Mouse (Mus musculus): Measurements from ENCODE around the gene Plscr5. TPM values are rescaled to one million over a fixed set of nuclear protein-coding genes. Genes with fewer than 3 reads are reported as not detected.

Plscr5 gene
- total RNA-seq, 2 experiments from 2014 or later = not detected

DNA sequence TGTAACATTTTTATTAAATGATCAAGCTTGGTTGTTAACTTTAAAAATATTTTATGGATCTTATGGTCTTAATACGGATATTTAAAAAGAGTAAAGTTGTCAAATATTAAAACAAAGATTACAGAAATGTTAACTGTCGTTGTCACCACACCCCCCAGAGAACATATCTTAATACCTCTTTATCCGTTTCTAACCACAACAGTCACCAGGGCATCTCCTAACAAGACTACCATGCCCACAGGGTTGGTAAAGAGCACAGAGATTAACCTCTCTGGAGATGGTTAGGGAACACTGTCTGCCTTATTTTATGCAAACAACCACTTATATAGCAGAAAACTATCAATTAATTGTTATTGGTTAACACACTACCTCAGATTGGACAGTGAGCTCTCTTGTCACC is 34.1 kb downstream of the Plscr5 start:
- no peak for DNase-seq

DNA sequence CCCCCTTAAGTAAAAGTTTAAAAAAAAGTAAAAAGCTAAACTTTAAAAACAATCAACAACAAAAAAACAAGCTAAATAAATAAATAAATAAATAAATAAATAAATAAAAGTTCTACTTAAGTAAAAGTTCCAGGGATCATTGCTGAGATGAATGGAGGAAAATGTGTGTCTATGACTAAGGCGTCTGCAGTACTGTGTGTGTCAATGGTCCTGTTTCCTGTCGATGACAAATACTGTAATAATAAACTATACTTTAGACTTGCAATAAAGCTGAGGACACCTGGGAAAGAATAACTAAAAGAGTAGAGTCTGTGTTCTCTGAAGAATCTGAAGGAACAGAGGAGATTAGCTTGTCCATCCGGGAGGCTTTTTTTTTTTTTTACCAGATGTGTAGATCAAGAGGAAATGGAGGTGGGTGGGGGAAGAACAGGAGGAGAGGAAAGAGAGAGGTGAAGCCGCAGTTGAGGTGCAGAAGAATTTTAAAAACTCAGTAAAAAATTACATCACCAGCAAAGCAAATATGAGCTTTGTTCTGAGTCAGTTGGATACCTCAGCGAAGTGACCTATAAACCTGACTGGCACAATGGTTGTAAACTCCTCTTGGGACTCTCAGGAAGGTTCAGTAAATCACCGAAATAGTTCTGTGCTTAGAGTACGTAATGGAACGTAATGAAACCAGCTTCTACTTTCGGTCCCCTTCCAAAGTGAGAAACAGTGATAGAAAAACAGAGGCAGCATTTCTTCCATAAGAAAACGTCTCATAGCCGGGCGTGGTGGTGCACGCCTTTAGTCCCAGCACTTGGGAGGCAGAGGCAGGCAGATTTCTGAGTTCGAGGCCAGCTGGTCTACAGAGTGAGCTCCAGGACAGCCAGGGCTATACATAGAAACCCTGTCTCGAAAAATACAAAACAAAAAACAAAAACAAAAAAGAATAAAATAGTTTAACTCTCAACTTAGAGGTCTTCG is 36.4 kb downstream of the Plscr5 start:
- DNase-seq = no peak

DNA sequence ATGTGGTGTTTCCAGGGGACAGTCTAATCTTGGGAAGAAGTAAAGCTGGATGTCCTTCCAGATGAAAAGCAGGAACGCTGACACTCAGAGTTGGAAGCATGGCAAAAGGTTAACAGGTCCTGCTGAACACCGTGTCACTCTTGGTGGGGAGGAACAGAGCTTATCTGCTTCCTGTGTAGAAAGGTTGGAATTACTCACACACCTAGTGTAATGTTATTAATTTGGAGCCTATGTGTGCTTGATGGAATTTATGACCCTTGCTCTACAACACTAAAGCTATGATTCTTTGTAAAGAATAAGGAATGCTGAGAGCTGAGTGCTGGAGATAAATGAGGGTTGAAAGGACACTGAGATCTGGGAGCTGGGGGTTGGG is 37.1 kb downstream of the Plscr5 start:
- no peak for DNase-seq

DNA sequence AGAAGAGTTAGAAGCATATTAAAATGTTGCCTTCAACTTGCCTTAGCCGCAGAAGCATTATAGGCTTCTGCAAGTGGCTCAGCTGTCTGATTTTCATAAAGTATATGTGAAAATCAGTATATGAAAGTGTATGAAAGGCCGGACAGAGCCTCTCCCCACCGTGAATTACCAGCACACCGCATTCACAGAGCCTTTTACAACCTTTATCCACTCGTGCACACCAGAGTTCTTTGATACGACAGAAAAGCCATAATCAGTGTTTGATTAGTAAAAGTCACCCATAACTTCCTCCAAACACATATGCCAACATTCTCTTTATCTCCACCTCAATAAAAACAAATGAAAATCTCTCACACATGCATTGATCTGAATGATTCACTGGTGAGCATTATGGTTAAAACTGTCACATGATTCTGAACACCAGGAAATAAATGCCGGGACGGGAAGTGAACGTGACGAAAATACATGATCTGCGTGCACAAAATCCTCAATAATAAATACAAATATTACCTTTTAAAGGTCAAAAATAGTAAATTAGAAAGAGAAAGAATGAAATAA is 42.2 kb downstream of the Plscr5 start:
- DNase-seq = no peak

GRCm38 (mm10) chr9:92248773-92249446 is 56.2 kb downstream of the Plscr5 start:
- no peak for DNase-seq

DNA sequence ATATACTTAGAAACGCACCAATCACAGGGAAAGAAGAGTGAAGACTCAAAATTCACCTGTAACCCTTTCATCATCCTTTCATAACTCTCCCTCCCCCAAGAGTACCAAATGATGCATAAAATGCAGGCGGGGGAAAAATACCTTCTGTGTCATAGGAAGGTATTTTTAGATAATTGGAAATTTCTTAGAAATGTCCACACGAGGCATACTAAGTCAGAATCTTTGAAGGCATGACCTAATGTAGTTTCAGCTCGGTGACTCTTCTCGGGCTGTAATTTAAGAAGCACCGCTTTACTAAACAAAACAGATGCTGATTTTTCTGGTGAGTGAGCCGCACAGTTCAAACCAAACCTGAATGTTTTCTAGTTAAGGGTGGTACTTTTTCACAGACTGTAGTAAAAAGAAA is 56.7 kb downstream of the Plscr5 start, which contains the start of gene Plscr1:
Gene Plscr1, plus strand, starts transcription at position 304 of the 406 bp plus-strand sequence.
- DNase-seq = no peak

DNA sequence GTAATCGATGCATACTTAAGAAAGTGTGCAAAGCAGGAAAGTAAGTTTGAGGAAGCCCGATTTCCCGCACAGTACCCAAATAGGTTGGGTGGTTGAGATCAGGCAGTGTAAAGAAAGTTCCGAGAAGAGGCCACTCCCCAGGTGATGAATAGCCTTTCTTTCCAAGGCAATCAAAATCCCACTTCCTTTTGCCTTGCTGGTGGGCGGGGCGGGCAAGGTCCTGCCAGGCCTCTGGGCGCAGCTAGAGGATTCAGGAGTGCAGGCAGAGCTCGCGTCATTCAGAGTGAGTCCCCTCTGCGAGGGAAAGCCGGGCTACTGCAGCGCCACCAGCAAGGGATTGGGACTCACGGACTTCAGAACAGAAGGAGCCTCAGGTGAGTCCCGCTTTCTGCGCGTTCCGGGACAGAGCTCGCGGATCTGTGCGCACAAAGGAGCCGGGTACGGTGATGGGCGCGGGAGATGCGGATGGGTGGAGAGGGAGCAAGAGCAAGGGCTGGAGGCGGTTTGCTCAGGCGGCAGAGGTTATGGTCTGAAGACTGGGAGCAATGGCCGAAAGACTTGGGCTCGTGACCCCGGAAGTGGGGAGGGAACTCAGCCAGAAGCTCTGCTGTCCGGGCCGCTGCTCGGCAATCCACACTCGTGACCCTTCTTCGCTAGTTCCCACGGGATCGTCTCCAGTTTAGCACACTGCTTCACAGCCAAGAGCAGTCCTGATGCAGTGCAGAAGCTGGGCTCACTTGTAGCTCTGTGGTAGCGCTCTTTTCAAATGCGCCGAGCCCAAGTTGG is 57.4 kb downstream of the Plscr5 start:
- peak; percentile 78 for DNase-seq

DNA sequence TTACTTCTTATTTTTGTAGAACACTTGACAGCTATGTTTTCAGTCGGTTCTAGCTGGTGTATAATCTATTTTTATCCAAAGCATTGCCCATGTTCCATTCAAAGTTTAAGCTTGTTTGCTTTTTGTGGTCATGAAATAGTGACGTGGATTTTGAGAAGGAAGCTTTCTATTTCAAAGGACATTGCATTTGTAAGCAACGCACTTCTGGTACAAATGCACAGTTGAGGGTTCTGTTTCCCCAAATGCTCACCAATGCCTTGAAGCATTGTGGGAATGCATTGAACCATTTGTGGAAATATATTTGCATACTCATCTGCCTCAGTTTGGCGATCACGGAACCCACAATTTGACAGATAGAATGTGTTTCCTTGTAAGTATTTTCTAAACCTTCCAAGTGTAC is 60.0 kb downstream of the Plscr5 start:
- DNase-seq = no peak

- DNase-seq = no peak
These were observed 61.0 kb downstream of the Plscr5 start for GRCm38 (mm10) chr9:92253585-92254321.

Other genes with a start within 250 kb of the Plscr5 start
- 1 to 10 TPM in 1 of 2 experiments, under 1 TPM in 1; 0.97 to 1.2 TPM for gene Plscr1, start 56.8 kb downstream of the Plscr5 start, total RNA-seq (2021)
- 1 to 10 TPM; 1.3 to 1.5 TPM for gene Plscr2, start 82.7 kb downstream of the Plscr5 start, total RNA-seq (2021)
- gene 1700057G04Rik, start 116.4 kb downstream of the Plscr5 start, total RNA-seq (2021) = not detected